Mouse (Mus musculus) ES-Bruce4 (cell line): ENCODE data around the gene C1ql4.

Source experiments
- CTCF ChIP-seq: IDR thresholded peaks from one replicate; pipeline ENCODE4 v1.8.1; 2011; ENCODE audit warnings: low read depth, low read length
- POLR2A ChIP-seq: IDR thresholded peaks from one replicate; pipeline ENCODE4 v1.8.1; 2011; ENCODE audit warnings: low read length; ENCODE audit not compliant: insufficient read depth

DNA sequence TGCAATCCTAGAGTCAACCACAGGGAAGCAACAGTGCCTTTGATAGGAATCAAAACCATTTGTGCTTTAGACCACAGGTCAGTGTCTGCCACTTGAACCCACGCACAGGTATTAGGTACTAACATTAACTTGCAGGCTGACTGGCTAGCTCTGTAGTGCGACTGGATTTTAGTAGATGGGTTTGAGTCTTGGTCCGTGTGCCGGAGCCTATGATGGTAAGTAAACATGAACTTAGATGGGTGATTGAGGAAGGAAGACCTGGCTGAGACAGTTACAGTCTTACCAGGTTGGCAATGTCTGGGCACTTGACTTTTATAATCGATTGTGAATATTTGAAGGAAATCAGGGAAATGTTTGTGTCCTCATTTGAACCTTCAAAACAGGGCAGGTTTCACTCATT lies 48.8 kb downstream of the C1ql4 start:
- TF ChIP-seq POLR2A (no peak), CTCF (no peak)
